Mouse (Mus musculus) liver, embryonic 14.5 days (tissue): ENCODE data around the gene Adamts17.

Experiments
- CTCF ChIP-seq: IDR thresholded peaks from 2 replicates; pipeline ENCODE4 v1.5.1; 2016; ENCODE audit warnings: antibody characterized with exemption, low read depth, control low read depth
- EP300 ChIP-seq: IDR thresholded peaks from 2 replicates; pipeline ENCODE4 v1.6.1; 2016; ENCODE audit warnings: antibody characterized with exemption, low read depth

GRCm38 (mm10) chr7:66970974-66971373 is 131.4 kb downstream of the Adamts17 start:
- TF ChIP-seq CTCF, result no peak
- no peak for TF ChIP-seq EP300
